In the genomic region with DNA sequence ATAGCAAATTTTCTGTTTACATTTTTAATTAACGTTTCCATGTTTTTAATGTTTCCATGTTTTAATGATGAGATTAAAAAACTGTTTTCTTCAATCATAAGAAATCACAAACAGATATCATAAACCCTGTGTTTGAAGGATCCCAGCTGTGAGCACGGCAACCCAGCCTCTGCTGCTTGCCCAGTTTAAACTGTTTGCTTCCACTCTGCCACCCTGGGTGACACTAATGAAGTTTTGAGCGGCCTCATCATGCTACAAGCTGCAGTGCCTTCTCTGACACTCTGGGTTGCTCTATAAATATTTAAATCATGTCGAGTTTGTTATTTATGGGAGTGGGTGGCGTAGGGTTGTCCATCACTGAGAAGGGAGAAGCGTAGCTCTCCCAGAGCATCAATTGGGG, we compare ENCODE assay signal across 25 mouse cellular contexts. TPM values are rescaled to one million over a fixed set of nuclear protein-coding genes. Genes with fewer than 3 reads are reported as not detected.
DNase-seq lines count a peak whose midpoint lies in the region; ATAC-seq lines count a peak whose summit lies in the region.
"Had no signal": no experiment of that assay in that cellular context is flagged by ENCODE, and none has a peak within 500 bp of the region (broad histone marks: within the 10 kb centered on the region; RNA-seq: fewer than 3 reads in every experiment).

No protein-coding gene starts in this region.

- H3K9ac ChIP-seq in hindbrain, embryonic 16.5 days (ENCODE audit: low read depth, low read length): no peak overlapping the region
- no peak overlapping the region for H3K9ac ChIP-seq in hindbrain, embryonic 12.5 days
- no peak overlapping the region for H3K9ac ChIP-seq in limb, embryonic 11.5 days (ENCODE audit: low read length)
- H3K9ac ChIP-seq in lung, embryonic 16.5 days (ENCODE audit: low read length): no peak overlapping the region
- H3K9ac ChIP-seq: embryonic facial prominence, embryonic 13.5 days; forebrain, embryonic 13.5 days; forebrain, postnatal 0 days had no signal

- H3K4me2 ChIP-seq in hindbrain, embryonic 16.5 days (ENCODE audit: low read length): no peak overlapping the region
- no peak overlapping the region for H3K4me2 ChIP-seq in hindbrain, embryonic 12.5 days (replicated peaks)
- H3K4me2 ChIP-seq in limb, embryonic 11.5 days (ENCODE audit: low read depth, severe bottlenecking): no peak overlapping the region
- H3K4me2 ChIP-seq in lung, embryonic 16.5 days (ENCODE audit: low read depth, low read length): peak overlapping the region; percentile 4; the same call in 1 of the 2 replicates
- H3K4me2 ChIP-seq: embryonic facial prominence, embryonic 13.5 days; forebrain, embryonic 13.5 days; heart, embryonic 11.5 days had no signal

- H3K27me3 ChIP-seq in hindbrain, embryonic 16.5 days (replicated peaks; ENCODE audit: control insufficient read depth, insufficient read depth, low read length): no peaks in the 10 kb centered on the region
- no peaks in the 10 kb centered on the region for H3K27me3 ChIP-seq in hindbrain, embryonic 12.5 days
- no peaks in the 10 kb centered on the region for H3K27me3 ChIP-seq in limb, embryonic 11.5 days (ENCODE audit: control insufficient read depth, insufficient read depth, low read length)
- no peaks in the 10 kb centered on the region for H3K27me3 ChIP-seq in limb, embryonic 10.5 days (ENCODE audit: low read depth, poor library complexity, severe bottlenecking)
- no peaks in the 10 kb centered on the region for H3K27me3 ChIP-seq in lung, embryonic 16.5 days (ENCODE audit: control insufficient read depth, insufficient read depth, low read depth, low read length)
- H3K27me3 ChIP-seq: embryonic facial prominence, embryonic 13.5 days; forebrain, embryonic 13.5 days had no signal

- H3K4me1 ChIP-seq in hindbrain, embryonic 16.5 days (ENCODE audit: control insufficient read depth, insufficient read depth, low read depth, low read length): peaks cover 7% of the 10 kb centered on the region
- 0 out of 2 replicates have a peak, but pooled peaks cover 3% of the 10 kb centered on the region for H3K4me1 ChIP-seq in hindbrain, embryonic 12.5 days
- H3K4me1 ChIP-seq in limb, embryonic 11.5 days (ENCODE audit: control insufficient read depth, insufficient read depth, low read length): no peaks in the 10 kb centered on the region
- peaks cover 12% of the 10 kb centered on the region for H3K4me1 ChIP-seq in limb, embryonic 10.5 days
- H3K4me1 ChIP-seq in lung, embryonic 16.5 days (replicated peaks; ENCODE audit: control insufficient read depth, insufficient read depth, low read length): peaks cover 8% of the 10 kb centered on the region

- no peaks in the 10 kb centered on the region for H3K36me3 ChIP-seq in hindbrain, embryonic 16.5 days (ENCODE audit: control insufficient read depth, insufficient read depth, low read length)
- no peaks in the 10 kb centered on the region for H3K36me3 ChIP-seq in hindbrain, embryonic 12.5 days
- no peaks in the 10 kb centered on the region for H3K36me3 ChIP-seq in limb, embryonic 11.5 days (ENCODE audit: control insufficient read depth, insufficient read depth, low read length)
- no peaks in the 10 kb centered on the region for H3K36me3 ChIP-seq in limb, embryonic 10.5 days
- no peaks in the 10 kb centered on the region for H3K36me3 ChIP-seq in lung, embryonic 16.5 days (ENCODE audit: control insufficient read depth, insufficient read depth, low read length)
- H3K36me3 ChIP-seq: embryonic facial prominence, embryonic 10.5 days; embryonic facial prominence, embryonic 13.5 days had no signal

- DNase-seq in limb, embryonic 11.5 days (ENCODE audit: low spot score): peak; percentile 11
- DNase-seq in limb, embryonic 10.5 days (ENCODE audit: low spot score): no peak
- no peak for DNase-seq in lung, postnatal 10 days
- no peak for DNase-seq in spleen, postnatal 36 days (ENCODE audit: low spot score in 2 of 2)
- DNase-seq: adrenal gland, adult 2 months; adrenal gland, postnatal 14 days; cerebellum, adult 11-12 months; cerebellum, adult 8-10 months; cerebellum, postnatal 10 days; cerebellum, postnatal 36 days; embryo, embryonic 11 days; forebrain, postnatal 0 days; gastrocnemius, adult 2 months; gastrocnemius, postnatal 14 days; heart, adult 11 months had no signal

- no peak overlapping the region for H3K4me3 ChIP-seq in hindbrain, embryonic 16.5 days (ENCODE audit: low read length)
- H3K4me3 ChIP-seq in hindbrain, embryonic 12.5 days: no peak overlapping the region
- no peak overlapping the region for H3K4me3 ChIP-seq in limb, embryonic 11.5 days (ENCODE audit: low read depth, low read length)
- H3K4me3 ChIP-seq in limb, embryonic 10.5 days: no peak overlapping the region
- no peak overlapping the region for H3K4me3 ChIP-seq in lung, embryonic 16.5 days (ENCODE audit: low read length)
- H3K4me3 ChIP-seq: embryonic facial prominence, embryonic 10.5 days; embryonic facial prominence, embryonic 13.5 days; erythroblast, embryonic 14.5 days; forebrain, embryonic 13.5 days; gastrocnemius, adult 2 months had no signal

- no peak for ATAC-seq in hindbrain, embryonic 16.5 days
- ATAC-seq in hindbrain, embryonic 12.5 days (ENCODE audit: low FRiP score): no peak
- ATAC-seq in limb, embryonic 11.5 days (ENCODE audit: insufficient number of reproducible peaks, low FRiP score, low TSS enrichment, low read depth): no peak
- ATAC-seq in lung, embryonic 16.5 days (ENCODE audit: low read depth): no peak
- ATAC-seq: CD4-positive, CD25-positive, alpha-beta regulatory T cell, adult 4 months; forebrain, embryonic 13.5 days; forebrain, postnatal 0 days had no signal

- no peaks in the 10 kb centered on the region for H3K9me3 ChIP-seq in hindbrain, embryonic 16.5 days (ENCODE audit: control insufficient read depth, low read length)
- no peaks in the 10 kb centered on the region for H3K9me3 ChIP-seq in hindbrain, embryonic 12.5 days (replicated peaks)
- no peaks in the 10 kb centered on the region for H3K9me3 ChIP-seq in limb, embryonic 11.5 days (ENCODE audit: control insufficient read depth, low read length)
- no peaks in the 10 kb centered on the region for H3K9me3 ChIP-seq in limb, embryonic 10.5 days (replicated peaks)
- H3K9me3 ChIP-seq in lung, embryonic 16.5 days (ENCODE audit: control insufficient read depth, low read length): no peaks in the 10 kb centered on the region
- H3K9me3 ChIP-seq: embryonic facial prominence, embryonic 10.5 days; embryonic facial prominence, embryonic 13.5 days; forebrain, embryonic 13.5 days had no signal

- 46% methylated on average over 6 of the region's 6 CpGs for WGBS in hindbrain, embryonic 16.5 days
- WGBS in hindbrain, embryonic 12.5 days: 54% methylated on average over 6 of the region's 6 CpGs
- WGBS in limb, embryonic 11.5 days: 53% methylated on average over 6 of the region's 6 CpGs
- 58% methylated on average over 6 of the region's 6 CpGs for WGBS in limb, embryonic 10.5 days
- WGBS in lung, embryonic 16.5 days: 28% methylated on average over 6 of the region's 6 CpGs

- 0 out of 2 replicates have a peak overlapping the region, but pooled peaks have one; percentile 14 for H3K27ac ChIP-seq in hindbrain, embryonic 16.5 days (ENCODE audit: low read depth, low read length)
- no peak overlapping the region for H3K27ac ChIP-seq in hindbrain, embryonic 12.5 days
- no peak overlapping the region for H3K27ac ChIP-seq in limb, embryonic 11.5 days (replicated peaks; ENCODE audit: low read depth, low read length)
- no peak overlapping the region for H3K27ac ChIP-seq in limb, embryonic 10.5 days
- H3K27ac ChIP-seq in lung, embryonic 16.5 days (ENCODE audit: low read length): no peak overlapping the region
- H3K27ac ChIP-seq: embryonic facial prominence, embryonic 10.5 days; embryonic facial prominence, embryonic 13.5 days; forebrain, embryonic 13.5 days; gastrocnemius, adult 2 months had no signal

RNA-seq across cellular contexts. Expression of a gene that starts 44.7 kb away (rescaled TPM):
- polyA plus RNA-seq in hindbrain, embryonic 16.5 days (2015; fragmentation: Nextera tagmentation; extraction: Ambion mirVana): 2.8 and 3.4 TPM in 2 replicates
- 4.5 and 4.6 TPM in 2 replicates for polyA plus RNA-seq in hindbrain, embryonic 12.5 days (2016; fragmentation: Nextera tagmentation; extraction: Ambion mirVana)
- polyA plus RNA-seq in limb, embryonic 11.5 days (2014; fragmentation: Nextera tagmentation; extraction: Ambion mirVana): 4.9 and 5.2 TPM in 2 replicates
- 3.0 and 3.8 TPM in 2 replicates for polyA plus RNA-seq in limb, embryonic 10.5 days (2016; fragmentation: Nextera tagmentation; extraction: Ambion mirVana)
- 1.3 and 1.6 TPM in 2 replicates for polyA plus RNA-seq in lung, embryonic 16.5 days (2015; fragmentation: Nextera tagmentation; extraction: Ambion mirVana)
- polyA plus RNA-seq: C2C12; CD4-positive, CD25-positive, alpha-beta regulatory T cell, adult 4 months; erythroblast, embryonic 14.5 days had no signal
